Mouse (Mus musculus) hindbrain, embryonic 11.5 days (tissue): ENCODE results near the gene Ankrd23. TPM values are rescaled to one million over a fixed set of nuclear protein-coding genes. Genes with fewer than 3 reads are reported as not detected.
"Not testable (repeated sequence)": the region's sequence is repeated elsewhere in the genome, so short reads cannot be mapped to it uniquely, and the experiment has no call there.

ENCODE experiments used
- ATAC-seq: fragments of 200-750 bp; cut with Nextera tagmentation; 2 replicates; pipeline ENCODE4 v1.8.0; 2017; ENCODE audit warnings: mild to moderate bottlenecking, moderate TSS enrichment, moderate library complexity; ENCODE audit not compliant: low FRiP score
- DNase-seq: peaks from one replicate; pipeline ENCODE4 v3.0.0-alpha.2; 2015; ENCODE audit warnings: low spot score
- H3K27ac ChIP-seq: fragments of 300-500 bp; sonication (generic); 2 replicates; pipeline ENCODE4 v1.5.1; 2014; ENCODE audit warnings: mild to moderate bottlenecking, low read depth, low read length
- H3K27me3 ChIP-seq: fragments of 300-500 bp; sonication (generic); 2 replicates; pipeline ENCODE4 v1.6.1; 2014; ENCODE audit warnings: mild to moderate bottlenecking, low read length, moderate library complexity, mixed read lengths; ENCODE audit not compliant: control insufficient read depth, insufficient read depth
- H3K36me3 ChIP-seq: fragments of 300-500 bp; sonication (generic); 2 replicates; pipeline ENCODE4 v1.6.1; 2014; ENCODE audit warnings: mild to moderate bottlenecking, low read length, moderate library complexity, mixed read lengths; ENCODE audit not compliant: control insufficient read depth, insufficient read depth
- H3K4me1 ChIP-seq: fragments of 300-500 bp; sonication (generic); replicated peaks from 2 replicates; pipeline ENCODE4 v1.6.1; 2014; ENCODE audit warnings: low read length, mixed read lengths; ENCODE audit not compliant: control insufficient read depth, insufficient read depth
- H3K4me2 ChIP-seq: fragments of 300-500 bp; sonication (generic); replicated peaks from 2 replicates; pipeline ENCODE4 v1.6.1; 2014; ENCODE audit warnings: mild to moderate bottlenecking, low read depth, low read length
- H3K4me3 ChIP-seq: fragments of 300-500 bp; sonication (generic); 2 replicates; pipeline ENCODE4 v1.5.1; 2014; ENCODE audit warnings: low read depth, low read length
- H3K9ac ChIP-seq: fragments of 300-500 bp; sonication (generic); 2 replicates; pipeline ENCODE4 v1.6.1; 2014; ENCODE audit warnings: low read depth, low read length
- H3K9me3 ChIP-seq: fragments of 300-500 bp; sonication (generic); 2 replicates; pipeline ENCODE4 v1.6.1; 2016; ENCODE audit warnings: low read length; ENCODE audit not compliant: control insufficient read depth
- WGBS: fragments of 180-500 bp; shearing (Covaris S2); extraction: QIAGEN DNeasy Blood & Tissue Kit; methylation state at CpG from one replicate; pipeline ENCODE4 v1.1.7; 2014; 5-methylcytosine and 5-hydroxymethylcytosine counted together
- polyA plus RNA-seq: library from polyadenylated mRNA; unstranded; fragments of >200 nt; fragmentation: Nextera tagmentation; extraction: Ambion mirVana; gene quantifications from 2 replicates; pipeline ENCODE4 v1.2.1, GENCODE M21; 2014

Ankrd23 gene
- polyA plus RNA-seq, result 6.1 and 6.8 TPM in 2 replicates

GRCm38 (mm10) chr1:36536783-36537182 is at the start of gene Ankrd23:
Gene Ankrd23, minus strand, starts transcription at chr1:36536883.
- WGBS, result 93% methylated on average over 9 of the region's 9 CpGs
- H3K9me3 ChIP-seq, DNase-seq, ATAC-seq, H3K27ac ChIP-seq, H3K4me1 ChIP-seq, H3K4me3 ChIP-seq, H3K36me3 ChIP-seq, H3K9ac ChIP-seq, H3K4me2 ChIP-seq, H3K27me3 ChIP-seq: not testable (repeated sequence)

- no peak overlapping the region for H3K9ac ChIP-seq
- no peak overlapping the region for H3K27ac ChIP-seq
- ATAC-seq, result no peak
- WGBS, result 44% methylated on average over 4 of the region's 4 CpGs
- no peak overlapping the region for H3K4me3 ChIP-seq
- no peaks in the 10 kb centered on the region for H3K27me3 ChIP-seq
- no peaks in the 10 kb centered on the region for H3K9me3 ChIP-seq
- peaks cover 9% of the 10 kb centered on the region for H3K4me1 ChIP-seq
- no peaks in the 10 kb centered on the region for H3K36me3 ChIP-seq
- no peak overlapping the region for H3K4me2 ChIP-seq
- DNase-seq, result no peak
Observed at GRCm38 (mm10) chr1:36586288-36586687, 49.6 kb upstream of the Ankrd23 start.

- no peak for ATAC-seq
- Histone ChIP-seq H3K4me3 (no peak overlapping the region), H3K9me3 (no peaks in the 10 kb centered on the region), H3K36me3 (no peaks in the 10 kb centered on the region), H3K4me1 (peaks cover 12% of the 10 kb centered on the region), H3K9ac (no peak overlapping the region), H3K4me2 (no peak overlapping the region), H3K27ac (no peak overlapping the region), H3K27me3 (no peaks in the 10 kb centered on the region)
- 87% methylated on average over 8 of the region's 8 CpGs for WGBS
- no peak for DNase-seq
Observed at GRCm38 (mm10) chr1:36583408-36584116, 46.9 kb upstream of the Ankrd23 start.

GRCm38 (mm10) chr1:36582211-36582610 is 45.5 kb upstream of the Ankrd23 start:
- WGBS, result 73% methylated on average over 8 of the region's 8 CpGs
- H3K27ac ChIP-seq, result no peak overlapping the region

GRCm38 (mm10) chr1:36581260-36581659 is 44.6 kb upstream of the Ankrd23 start:
- Histone ChIP-seq H3K27ac (peak overlapping the region; percentile 78; the same call in 1 of the 2 replicates), H3K9me3 (no peaks in the 10 kb centered on the region), H3K4me1 (peaks cover 8% of the 10 kb centered on the region), H3K4me3 (no peak overlapping the region), H3K4me2 (no peak overlapping the region), H3K27me3 (no peaks in the 10 kb centered on the region), H3K9ac (no peak overlapping the region), H3K36me3 (no peaks in the 10 kb centered on the region)
- ATAC-seq (no peak), DNase-seq (no peak)
- WGBS, result 66% methylated on average over 5 of the region's 5 CpGs

More at GRCm38 (mm10) chr1:36582211-36582610, 45.5 kb upstream of the Ankrd23 start:
- DNase-seq (no peak), ATAC-seq (no peak)
- Histone ChIP-seq H3K4me1 (peaks cover 8% of the 10 kb centered on the region), H3K27me3 (no peaks in the 10 kb centered on the region), H3K9me3 (no peaks in the 10 kb centered on the region), H3K4me2 (no peak overlapping the region), H3K9ac (no peak overlapping the region), H3K36me3 (no peaks in the 10 kb centered on the region), H3K4me3 (no peak overlapping the region)

- DNase-seq (peak; percentile 70), ATAC-seq (peak; percentile 85)
- H3K9me3 ChIP-seq, result no peaks in the 10 kb centered on the region
- H3K4me2 ChIP-seq, result peak overlapping the region; percentile 32
- 2% methylated on average over 17 of the region's 17 CpGs for WGBS
- no peak overlapping the region for H3K4me3 ChIP-seq
- peak overlapping the region; percentile 50 for H3K9ac ChIP-seq
- H3K27ac ChIP-seq, result peak overlapping the region; percentile 78
- H3K36me3 ChIP-seq, result no peaks in the 10 kb centered on the region
- peaks cover 8% of the 10 kb centered on the region for H3K4me1 ChIP-seq
- no peaks in the 10 kb centered on the region for H3K27me3 ChIP-seq
Observed at GRCm38 (mm10) chr1:36580384-36581207, 43.9 kb upstream of the Ankrd23 start.

GRCm38 (mm10) chr1:36579974-36580383 is 43.3 kb upstream of the Ankrd23 start:
- H3K27me3 ChIP-seq, result no peaks in the 10 kb centered on the region
- DNase-seq (peak; percentile 35), ATAC-seq (peak; percentile 61)
- peaks cover 8% of the 10 kb centered on the region for H3K4me1 ChIP-seq
- no peaks in the 10 kb centered on the region for H3K9me3 ChIP-seq
- no peak overlapping the region for H3K4me3 ChIP-seq
- H3K36me3 ChIP-seq, result no peaks in the 10 kb centered on the region
- H3K9ac ChIP-seq, result peak overlapping the region; percentile 50
- WGBS, result 27% methylated on average over 6 of the region's 6 CpGs
- H3K4me2 ChIP-seq, result peak overlapping the region; percentile 32
- peak overlapping the region; percentile 78 for H3K27ac ChIP-seq

- Histone ChIP-seq H3K4me3 (no peak overlapping the region), H3K27me3 (no peaks in the 10 kb centered on the region), H3K4me2 (no peak overlapping the region), H3K36me3 (no peaks in the 10 kb centered on the region), H3K9ac (no peak overlapping the region), H3K4me1 (peaks cover 8% of the 10 kb centered on the region), H3K27ac (no peak overlapping the region), H3K9me3 (no peaks in the 10 kb centered on the region)
- ATAC-seq (no peak), DNase-seq (no peak)
- WGBS, result 75% methylated on average over 6 of the region's 6 CpGs
Observed at GRCm38 (mm10) chr1:36576991-36577675, 40.5 kb upstream of the Ankrd23 start.
